In the genomic region with DNA sequence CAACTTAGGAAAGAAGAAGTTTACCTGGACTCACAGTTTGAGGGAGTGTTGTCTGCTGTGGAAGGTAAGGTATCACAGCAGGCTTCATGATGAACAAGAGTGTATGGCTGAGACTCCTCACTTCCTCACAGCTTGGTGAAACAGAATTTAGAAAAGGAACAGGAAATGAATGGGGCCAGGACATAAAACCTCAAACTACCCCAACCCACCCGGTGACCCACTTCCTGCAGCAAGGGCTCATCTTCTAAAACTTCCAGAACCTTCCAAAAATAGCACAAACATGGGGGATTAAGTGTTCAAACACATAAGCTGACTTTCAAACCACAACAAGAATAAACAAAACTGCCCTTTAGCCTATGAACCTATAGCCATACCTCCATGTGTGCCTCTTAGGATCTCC, we compare ENCODE assay signal across 20 mouse cellular contexts.
DNase-seq lines count a peak whose midpoint lies in the region; ATAC-seq lines count a peak whose summit lies in the region.
"Had no signal": no experiment of that assay in that cellular context is flagged by ENCODE, and none has a peak within 500 bp of the region (broad histone marks: within the 10 kb centered on the region; RNA-seq: fewer than 3 reads in every experiment).

No protein-coding gene starts in this region.

- no peak overlapping the region for H3K27ac ChIP-seq in forebrain, embryonic 16.5 days (ENCODE audit: low read length)
- no peak overlapping the region for H3K27ac ChIP-seq in hindbrain, embryonic 11.5 days (ENCODE audit: low read depth, low read length)
- H3K27ac ChIP-seq: embryonic facial prominence, embryonic 10.5 days; forebrain, embryonic 12.5 days; hindbrain, embryonic 10.5 days had no signal

- H3K4me3 ChIP-seq in forebrain, embryonic 16.5 days (replicated peaks; ENCODE audit: low read length), result no peak overlapping the region
- H3K4me3 ChIP-seq in hindbrain, embryonic 11.5 days (ENCODE audit: low read depth, low read length), result no peak overlapping the region
- H3K4me3 ChIP-seq: embryonic facial prominence, embryonic 10.5 days; forebrain, embryonic 12.5 days; hindbrain, embryonic 10.5 days had no signal

- peak; percentile 44 for DNase-seq in splenic B cell, adult 2 months (ENCODE audit: low read depth, low spot score)
- DNase-seq in cerebellum, postnatal 4 days (ENCODE audit: low spot score in 2 of 2), result no peak
- DNase-seq in hindbrain, embryonic 11.5 days (ENCODE audit: low spot score), result no peak
- DNase-seq: adrenal gland, adult 8-10 months; cerebellum, adult 11-12 months; cerebellum, postnatal 36 days; gastrocnemius, postnatal 10 days; kidney, adult 8-10 months; kidney, postnatal 25 days; left cerebral cortex, postnatal 4 days; liver; retina, postnatal 1 day had no signal

- H3K9me3 ChIP-seq in forebrain, embryonic 16.5 days (ENCODE audit: control insufficient read depth, low read length), result no peaks in the 10 kb centered on the region
- H3K9me3 ChIP-seq in hindbrain, embryonic 11.5 days (ENCODE audit: control insufficient read depth, low read length), result no peaks in the 10 kb centered on the region
- H3K9me3 ChIP-seq: embryonic facial prominence, embryonic 10.5 days; forebrain, embryonic 12.5 days; hindbrain, embryonic 10.5 days had no signal

- 89% methylated on average over 1 of the region's 1 CpGs for WGBS in forebrain, embryonic 16.5 days
- 77% methylated on average over 1 of the region's 1 CpGs for WGBS in hindbrain, embryonic 11.5 days

- no peaks in the 10 kb centered on the region for H3K4me1 ChIP-seq in forebrain, embryonic 16.5 days (replicated peaks; ENCODE audit: control insufficient read depth, insufficient read depth, low read length)
- 0 out of 2 replicates have a peak, but pooled peaks cover 3% of the 10 kb centered on the region for H3K4me1 ChIP-seq in hindbrain, embryonic 11.5 days (replicated peaks; ENCODE audit: control insufficient read depth, insufficient read depth, low read length)

- H3K9ac ChIP-seq in forebrain, embryonic 16.5 days (replicated peaks; ENCODE audit: low read depth, low read length), result no peak overlapping the region
- no peak overlapping the region for H3K9ac ChIP-seq in hindbrain, embryonic 11.5 days (ENCODE audit: low read depth, low read length)
- H3K9ac ChIP-seq: forebrain, embryonic 12.5 days had no signal

- no peaks in the 10 kb centered on the region for H3K36me3 ChIP-seq in splenic B cell, adult 2 months (ENCODE audit: control insufficient read depth, insufficient read depth, low read length, poor library complexity, severe bottlenecking)
- no peaks in the 10 kb centered on the region for H3K36me3 ChIP-seq in forebrain, embryonic 16.5 days (ENCODE audit: control insufficient read depth, insufficient read depth)
- no peaks in the 10 kb centered on the region for H3K36me3 ChIP-seq in hindbrain, embryonic 11.5 days (ENCODE audit: control insufficient read depth, insufficient read depth, low read length)
- H3K36me3 ChIP-seq: embryonic facial prominence, embryonic 10.5 days; forebrain, embryonic 12.5 days; hindbrain, embryonic 10.5 days had no signal

- H3K4me2 ChIP-seq in forebrain, embryonic 16.5 days (ENCODE audit: low read length), result no peak overlapping the region
- no peak overlapping the region for H3K4me2 ChIP-seq in hindbrain, embryonic 11.5 days (replicated peaks; ENCODE audit: low read depth, low read length)
- H3K4me2 ChIP-seq: forebrain, embryonic 12.5 days had no signal

- H3K27me3 ChIP-seq in splenic B cell, adult 2 months (ENCODE audit: control insufficient read depth, insufficient read depth, low read length, poor library complexity, severe bottlenecking), result no peaks in the 10 kb centered on the region
- no peaks in the 10 kb centered on the region for H3K27me3 ChIP-seq in forebrain, embryonic 16.5 days (replicated peaks; ENCODE audit: control insufficient read depth, insufficient read depth, low read length)
- no peaks in the 10 kb centered on the region for H3K27me3 ChIP-seq in hindbrain, embryonic 11.5 days (ENCODE audit: control insufficient read depth, insufficient read depth, low read length)
- H3K27me3 ChIP-seq: forebrain, embryonic 12.5 days had no signal

- ATAC-seq in CD4-positive, CD25-positive, alpha-beta regulatory T cell, adult 4 months, result peak; percentile 71
- peak; percentile 40 for ATAC-seq in granulocyte monocyte progenitor cell, adult 5-6 weeks (replicated peaks; ENCODE audit: poor library complexity, severe bottlenecking)
- no peak for ATAC-seq in cerebellum, adult (ENCODE audit: insufficient number of reproducible peaks, low FRiP score, low TSS enrichment)
- ATAC-seq in forebrain, embryonic 16.5 days, result no peak
- ATAC-seq in hindbrain, embryonic 11.5 days (ENCODE audit: low FRiP score), result no peak
- ATAC-seq: lung, postnatal 0 days had no signal

Comparison
In these comparisons a context has a peak if more than half of its experiments do, and no peak if none do; other contexts are left out.
1. ATAC-seq: peak in CD4-positive, CD25-positive, alpha-beta regulatory T cell, adult 4 months (single experiment) and granulocyte monocyte progenitor cell, adult 5-6 weeks (single experiment); none in cerebellum, adult (single experiment), forebrain, embryonic 16.5 days (single experiment) and hindbrain, embryonic 11.5 days (single experiment).